Comparison of ENCODE assay signal across 8 mouse cellular contexts in genomic region chr10:81138131-81138782, GRCm38 (mm10). TPM values are rescaled to one million over a fixed set of nuclear protein-coding genes. Genes with fewer than 3 reads are reported as not detected.
DNase-seq lines count a peak whose midpoint lies in the region; ATAC-seq and TF ChIP-seq lines count a peak whose summit lies in the region.

No protein-coding gene starts in this region.

- H3K9me3 ChIP-seq in E14TG2a.4 (ENCODE audit: low read length): no peaks in the 10 kb centered on the region
- H3K9me3 ChIP-seq in limb, embryonic 14.5 days (ENCODE audit: control insufficient read depth, low read length): no peaks in the 10 kb centered on the region

- peak overlapping the region; percentile 92 for H3K4me3 ChIP-seq in E14TG2a.4 (replicated peaks; ENCODE audit: low read length)
- peak overlapping the region; percentile 93 for H3K4me3 ChIP-seq in limb, embryonic 14.5 days (replicated peaks; ENCODE audit: low read length)

- ATAC-seq in limb, embryonic 14.5 days (ENCODE audit: low FRiP score, low read depth): no peak
- ATAC-seq in monocyte, adult 5-6 weeks (replicated peaks; ENCODE audit: insufficient number of reproducible peaks, low FRiP score, low TSS enrichment, poor library complexity, severe bottlenecking): peak; percentile 14

- intact Hi-C loops in heart, postnatal 36 days (cut with DNase I): loop anchor here (5.0 kb wide), 1 partner anchor 39 kb away; the partner anchor contains the start of gene Eef2

- peaks cover 5% of the 10 kb centered on the region; the same call in 1 of the 2 replicates for H3K27me3 ChIP-seq in E14TG2a.4 (ENCODE audit: insufficient read depth, low read length)
- H3K27me3 ChIP-seq in limb, embryonic 14.5 days (ENCODE audit: control insufficient read depth, insufficient read depth, low read length): peaks cover 23% of the 10 kb centered on the region

- no peak for TF ChIP-seq CTCF in E14TG2a.4 (conservative IDR thresholded peaks at IDR 0.05; ENCODE audit: low read length)

- H3K4me2 ChIP-seq in limb, embryonic 14.5 days (replicated peaks; ENCODE audit: low read depth, low read length, severe bottlenecking): peak overlapping the region; percentile 90

- WGBS in limb, embryonic 14.5 days: 3% methylated on average over 18 of the region's 24 CpGs

- DNase-seq in heart, adult 18-20 months: peak; percentile 55
- DNase-seq in heart, adult 11 months: no peak
- DNase-seq in embryo, embryonic 10.5 days (ENCODE audit: low spot score): peak; percentile 54
- peak; percentile 40 to 46 for DNase-seq in heart, postnatal 36 days
- DNase-seq in limb, embryonic 14.5 days (ENCODE audit: low spot score): no peak
- no peak for DNase-seq in adrenal gland, postnatal 4 days (ENCODE audit: low spot score in 2 of 2)

- H3K9ac ChIP-seq in limb, embryonic 14.5 days (ENCODE audit: low read depth, low read length, severe bottlenecking): peak overlapping the region; percentile 85

- H3K4me1 ChIP-seq in E14TG2a.4 (replicated peaks; ENCODE audit: low read depth, low read length): peaks cover 66% of the 10 kb centered on the region
- peaks cover 47% of the 10 kb centered on the region for H3K4me1 ChIP-seq in limb, embryonic 14.5 days (ENCODE audit: control insufficient read depth, insufficient read depth, low read length)

- TF ChIP-seq POLR2A in limb, embryonic 14.5 days (IDR thresholded peaks at IDR 0.05; ENCODE audit: borderline replicate concordance, extremely low read depth, insufficient read depth, insufficient read length): 0 out of 2 replicates have a peak, but pooled peaks have one; percentile 5

- peak overlapping the region; percentile 81 for H3K27ac ChIP-seq in limb, embryonic 14.5 days (replicated peaks; ENCODE audit: low read depth, low read length)

- peaks cover 5% of the 10 kb centered on the region for H3K36me3 ChIP-seq in E14TG2a.4 (ENCODE audit: insufficient read depth, low read length)
- 0 out of 2 replicates have a peak, but pooled peaks cover 3% of the 10 kb centered on the region for H3K36me3 ChIP-seq in limb, embryonic 14.5 days (ENCODE audit: control insufficient read depth, insufficient read depth, low read length)

RNA-seq across cellular contexts. Expression of gene Zbtb7a, which starts 3.2 kb away (rescaled TPM):
- total RNA-seq in heart, adult 18-20 months (2021): 10 to 100 TPM; 33.8 to 34.9 TPM
- total RNA-seq in heart, postnatal 36 days (2021): 10 to 100 TPM; 37.9 to 39.5 TPM
- polyA plus RNA-seq in limb, embryonic 14.5 days (2012; rRNA removed): 17.7 and 21.0 TPM in 2 replicates
- 30.6 and 35.9 TPM in 2 replicates for polyA plus RNA-seq in limb, embryonic 14.5 days (2014; fragmentation: Nextera tagmentation; extraction: Ambion mirVana)
- total RNA-seq in monocyte, adult 5-6 weeks (2017): 28.4 to 40.6 TPM (median 30.5 TPM) in 3 replicates
- total RNA-seq in adrenal gland, postnatal 4 days (2021): 10 to 100 TPM; 71.8 to 76.6 TPM

RNA-seq across cellular contexts. Expression of gene Pias4, which starts 29.5 kb away (rescaled TPM):
- 10 to 100 TPM; 16.5 to 16.9 TPM for total RNA-seq in heart, adult 18-20 months (2021)
- 10 to 100 TPM; 14.0 to 17.1 TPM for total RNA-seq in heart, postnatal 36 days (2021)
- polyA plus RNA-seq in limb, embryonic 14.5 days (2012; rRNA removed): 35.1 and 49.4 TPM in 2 replicates
- polyA plus RNA-seq in limb, embryonic 14.5 days (2014; fragmentation: Nextera tagmentation; extraction: Ambion mirVana): 40.4 and 44.2 TPM in 2 replicates
- total RNA-seq in monocyte, adult 5-6 weeks (2017): 13.0 to 24.9 TPM (median 21.2 TPM) in 3 replicates
- 10 to 100 TPM; 34.0 to 34.4 TPM for total RNA-seq in adrenal gland, postnatal 4 days (2021)

RNA-seq across cellular contexts. Expression of gene Map2k2, which starts 32.5 kb away (rescaled TPM):
- total RNA-seq in heart, adult 18-20 months (2021): 100 to 1,000 TPM; 118 to 132 TPM
- total RNA-seq in heart, postnatal 36 days (2021): 100 to 1,000 TPM; 113 to 125 TPM
- 165 and 176 TPM in 2 replicates for polyA plus RNA-seq in limb, embryonic 14.5 days (2012; rRNA removed)
- polyA plus RNA-seq in limb, embryonic 14.5 days (2014; fragmentation: Nextera tagmentation; extraction: Ambion mirVana): 176 and 199 TPM in 2 replicates
- total RNA-seq in monocyte, adult 5-6 weeks (2017): 62.4 to 77.3 TPM (median 66.5 TPM) in 3 replicates
- 100 to 1,000 TPM; 149 to 157 TPM for total RNA-seq in adrenal gland, postnatal 4 days (2021)

RNA-seq across cellular contexts. Expression of gene Eef2, which starts 38.2 kb away (rescaled TPM):
- total RNA-seq in heart, adult 18-20 months (2021): 1,000 to 10,000 TPM; 1,062 to 1,185 TPM
- 1,000 to 10,000 TPM; 1,005 to 1,085 TPM for total RNA-seq in heart, postnatal 36 days (2021)
- 1,329 and 1,559 TPM in 2 replicates for polyA plus RNA-seq in limb, embryonic 14.5 days (2012; rRNA removed)
- polyA plus RNA-seq in limb, embryonic 14.5 days (2014; fragmentation: Nextera tagmentation; extraction: Ambion mirVana): 544 and 581 TPM in 2 replicates
- total RNA-seq in monocyte, adult 5-6 weeks (2017): 1,029 to 1,258 TPM (median 1,077 TPM) in 3 replicates
- total RNA-seq in adrenal gland, postnatal 4 days (2021): 1,000 to 10,000 TPM; 1,728 to 1,734 TPM

RNA-seq across cellular contexts. Expression of gene Creb3l3, which starts 39.6 kb away (rescaled TPM):
- total RNA-seq in heart, adult 18-20 months (2021): under 1 TPM; 0.31 to 0.74 TPM
- 1 to 10 TPM in 1 of 2 experiments, under 1 TPM in 1; 0.95 to 1.1 TPM for total RNA-seq in heart, postnatal 36 days (2021)
- 0.44 and 0.54 TPM in 2 replicates for polyA plus RNA-seq in limb, embryonic 14.5 days (2012; rRNA removed)
- 0.58 and 0.74 TPM in 2 replicates for polyA plus RNA-seq in limb, embryonic 14.5 days (2014; fragmentation: Nextera tagmentation; extraction: Ambion mirVana)
- total RNA-seq in monocyte, adult 5-6 weeks (2017): 0.39 TPM in 1 of 3 replicates, not detected in the others
- total RNA-seq in adrenal gland, postnatal 4 days (2021): 10 to 100 TPM in 1 of 2 experiments, 1 to 10 TPM in 1; 2.3 to 16.6 TPM

Comparison
In these comparisons a context has a peak if more than half of its experiments do, and no peak if none do; other contexts are left out.
1. DNase-seq: peak in heart, adult 18-20 months (2 of 2), embryo, embryonic 10.5 days (single experiment) and heart, postnatal 36 days (2 of 2); none in heart, adult 11 months (single experiment), limb, embryonic 14.5 days (single experiment) and adrenal gland, postnatal 4 days (0 of 2).